Mouse (Mus musculus): Measurements from ENCODE around the gene Acvr1b.

The Acvr1b gene

DNA sequence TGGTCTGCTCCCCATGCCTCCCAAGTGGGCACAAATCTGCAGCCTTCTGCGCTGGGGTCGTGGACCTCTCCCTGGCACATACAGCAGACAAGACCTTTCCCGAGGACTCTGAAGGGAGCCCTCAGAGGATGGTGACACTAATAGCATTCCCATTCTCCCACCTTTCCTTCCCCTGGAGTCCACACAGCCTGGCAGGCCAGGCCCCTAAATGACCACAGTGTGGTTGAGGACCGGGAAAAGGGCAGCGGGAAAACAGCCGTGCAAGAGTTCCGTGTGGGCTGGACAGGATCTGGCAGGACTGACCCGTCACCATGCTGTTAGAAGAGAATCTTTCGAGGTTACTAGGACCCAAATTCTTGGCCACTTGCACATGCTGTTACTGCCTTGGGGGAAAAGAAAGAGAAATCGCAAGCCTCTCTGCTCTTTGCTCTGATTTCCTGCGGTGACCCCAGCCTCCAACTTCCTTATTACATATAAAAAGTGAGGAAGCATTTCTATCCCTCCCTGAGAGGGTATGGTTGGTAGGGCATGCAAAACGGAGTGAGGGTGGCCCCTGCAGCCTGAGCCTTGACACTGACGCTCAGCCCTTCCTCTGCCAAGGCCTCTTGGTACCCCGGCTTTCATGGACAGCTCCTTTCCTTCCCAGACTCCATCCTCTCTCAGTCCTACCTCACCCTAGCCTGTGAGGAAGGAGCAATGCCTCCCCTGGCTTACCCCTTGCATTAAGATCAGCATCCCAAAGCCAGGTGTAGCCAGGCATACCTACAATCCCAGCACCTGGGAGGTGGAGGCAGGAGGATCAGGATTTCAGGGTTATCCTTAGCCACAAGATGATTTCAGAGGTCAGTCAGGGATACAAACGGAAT is 27.5 kb upstream of the Acvr1b start:
- no peak for DNase-seq (ENCODE audit: extremely low read depth, low read depth, low spot score)

DNA sequence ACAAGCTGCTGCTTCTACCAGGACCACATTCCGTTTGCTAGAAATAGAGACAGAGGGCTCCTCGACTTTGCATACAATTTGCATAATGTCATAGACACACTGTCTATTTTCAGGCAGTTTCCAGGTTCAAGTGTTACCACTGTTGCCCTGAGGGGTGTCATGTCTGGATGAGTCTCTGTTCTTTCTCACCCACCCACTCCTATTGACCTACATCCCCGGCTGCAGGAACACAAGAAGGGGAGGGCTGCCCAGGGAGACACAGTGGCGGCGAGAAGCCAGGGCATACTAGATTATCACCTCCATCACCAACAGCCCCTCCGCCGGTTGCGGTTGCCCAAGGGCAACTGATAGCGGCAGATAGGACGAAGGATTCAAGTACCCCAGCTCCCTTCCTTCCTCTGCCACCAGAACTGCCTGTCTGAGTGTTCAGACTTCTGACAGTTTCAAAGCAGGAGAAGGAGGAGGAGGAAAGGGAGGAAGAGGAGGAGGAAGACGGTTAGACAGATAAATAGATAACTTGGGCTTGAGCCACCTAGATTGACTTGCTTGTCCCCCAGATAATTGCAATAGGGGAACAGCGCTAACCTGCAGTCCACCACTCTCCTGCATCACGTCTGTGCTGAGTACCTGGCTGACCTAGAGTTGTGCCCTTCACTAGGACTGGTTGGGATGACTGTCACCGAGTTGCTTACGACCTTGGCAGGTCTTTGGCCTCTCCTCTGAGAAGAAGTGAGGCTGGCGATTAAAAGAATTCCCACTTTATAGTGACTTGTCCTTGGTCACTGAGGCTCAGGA is 26.6 kb upstream of the Acvr1b start:
- DNase-seq (ENCODE audit: extremely low read depth, low read depth, low spot score): no peak

DNA sequence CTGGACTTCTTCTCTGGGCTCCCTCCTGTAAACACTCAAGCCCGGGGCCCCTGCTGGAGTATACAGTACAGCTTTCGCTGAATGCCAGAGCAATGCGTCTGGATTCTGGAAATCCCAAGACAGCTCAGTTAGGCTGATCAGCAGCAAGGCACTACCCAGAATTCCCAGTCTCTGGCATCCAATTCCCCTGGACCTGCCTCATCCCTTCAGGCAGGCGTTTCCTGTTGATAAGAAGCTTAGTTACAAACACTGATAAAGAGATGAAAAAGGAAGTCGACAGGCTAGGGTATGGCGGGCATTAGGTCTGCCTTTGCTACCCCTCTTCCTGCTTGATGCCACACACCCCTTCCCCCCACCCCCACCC is 26.0 kb upstream of the Acvr1b start:
- DNase-seq (ENCODE audit: extremely low read depth, low read depth, low spot score): no peak

DNA sequence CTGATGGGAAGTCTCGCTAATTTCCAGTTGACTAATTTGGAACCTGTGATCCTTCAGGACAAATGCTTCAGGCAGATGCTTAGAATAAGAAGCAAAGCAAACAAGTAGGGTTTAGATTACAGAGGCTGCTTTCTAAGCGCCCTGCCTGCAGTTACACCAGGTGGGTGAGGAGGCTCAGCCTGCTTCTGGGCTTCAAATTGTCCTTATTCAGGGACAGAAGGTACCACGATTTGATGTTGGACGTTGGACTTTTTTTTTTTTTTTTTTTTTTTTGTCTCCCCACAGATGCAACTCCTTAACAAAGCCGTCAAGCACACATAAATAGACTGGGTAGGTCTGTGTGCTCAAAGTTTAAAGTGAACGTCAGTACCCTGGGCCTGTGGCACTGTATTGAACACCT is 25.3 kb upstream of the Acvr1b start:
- no peak for DNase-seq (ENCODE audit: extremely low read depth, low read depth, low spot score)

DNA sequence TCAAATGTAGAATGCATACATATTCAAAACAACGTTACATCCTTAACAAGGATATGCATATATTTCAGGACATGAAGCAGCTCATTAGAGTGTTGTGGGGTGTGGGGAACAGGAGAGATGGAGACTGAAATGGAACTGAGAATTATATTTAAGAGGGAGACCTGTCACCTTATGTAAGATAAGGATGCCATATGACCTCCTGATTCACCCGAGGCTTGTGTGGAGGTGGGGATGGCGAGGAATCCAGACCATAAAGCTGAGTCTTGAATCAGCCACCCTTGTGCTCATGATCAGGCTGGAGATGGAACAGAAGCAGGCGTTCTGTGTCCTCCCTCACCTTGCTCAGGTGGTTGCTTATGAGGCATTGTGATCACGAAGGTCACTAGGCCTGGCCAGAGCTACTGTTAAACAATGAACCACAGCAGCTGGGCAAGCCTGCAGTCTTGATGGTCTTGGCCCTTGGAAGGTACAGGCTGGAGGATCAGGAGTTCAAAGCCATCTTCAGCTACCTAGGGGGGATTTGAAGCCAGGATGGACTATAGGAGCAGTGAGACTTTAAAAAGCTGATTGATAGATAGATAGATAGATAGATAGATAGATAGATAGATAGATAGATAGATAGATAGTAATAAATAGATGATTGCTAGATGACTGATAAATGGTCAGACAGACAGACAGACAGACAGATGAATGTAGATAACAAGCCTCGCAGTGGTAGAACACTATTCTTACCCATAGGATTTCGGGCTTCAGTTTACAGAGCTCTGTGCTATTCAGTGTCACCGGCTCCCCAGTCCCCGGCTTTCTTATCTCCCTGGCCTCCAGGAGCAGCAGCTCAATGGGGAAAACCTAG is 22.2 kb upstream of the Acvr1b start:
- DNase-seq (ENCODE audit: extremely low read depth, low read depth, low spot score): no peak

DNA sequence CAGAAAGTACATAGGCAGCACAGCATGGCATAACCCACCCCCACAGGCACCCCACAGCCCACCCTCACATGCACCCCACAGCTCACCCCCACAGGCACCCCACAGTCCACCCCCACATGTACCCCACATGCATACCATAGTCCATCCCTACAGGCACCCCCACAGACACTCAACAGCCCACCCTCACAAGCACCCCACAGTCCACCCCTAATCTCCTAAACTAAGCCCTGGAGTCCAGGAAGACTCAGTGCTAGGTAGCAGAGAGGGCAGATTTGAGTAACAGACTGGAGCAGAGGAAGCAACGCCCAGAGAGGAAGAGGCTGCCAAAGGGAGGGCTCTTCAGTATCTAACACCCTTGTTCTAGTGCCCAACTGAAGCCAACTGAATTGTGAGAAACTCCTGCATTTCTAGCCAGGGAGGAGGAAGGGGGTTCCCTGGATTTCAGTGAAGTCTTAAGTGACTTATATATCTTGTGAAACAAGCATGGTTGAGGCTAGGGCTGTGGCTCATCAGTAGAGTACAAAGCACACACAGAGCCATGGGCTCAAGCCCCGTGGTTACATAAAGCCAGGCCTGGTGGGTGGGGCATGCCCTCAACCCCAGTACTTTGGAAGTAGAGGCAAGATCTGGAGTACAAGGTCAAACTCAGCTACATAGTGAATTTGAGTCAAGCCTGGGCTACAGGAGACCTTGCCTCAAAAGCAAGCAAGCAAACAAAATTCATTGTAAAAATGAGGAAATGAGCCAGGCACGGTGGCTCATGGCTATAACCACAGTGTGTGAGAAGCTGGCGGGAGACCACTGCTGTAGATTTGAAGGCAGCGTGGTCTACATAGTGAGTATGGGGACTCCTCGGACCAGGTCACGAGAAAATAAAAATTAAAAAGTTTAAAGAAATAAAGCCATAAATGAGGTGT is 18.9 kb upstream of the Acvr1b start:
- no peak for DNase-seq (ENCODE audit: extremely low read depth, low read depth, low spot score)

DNA sequence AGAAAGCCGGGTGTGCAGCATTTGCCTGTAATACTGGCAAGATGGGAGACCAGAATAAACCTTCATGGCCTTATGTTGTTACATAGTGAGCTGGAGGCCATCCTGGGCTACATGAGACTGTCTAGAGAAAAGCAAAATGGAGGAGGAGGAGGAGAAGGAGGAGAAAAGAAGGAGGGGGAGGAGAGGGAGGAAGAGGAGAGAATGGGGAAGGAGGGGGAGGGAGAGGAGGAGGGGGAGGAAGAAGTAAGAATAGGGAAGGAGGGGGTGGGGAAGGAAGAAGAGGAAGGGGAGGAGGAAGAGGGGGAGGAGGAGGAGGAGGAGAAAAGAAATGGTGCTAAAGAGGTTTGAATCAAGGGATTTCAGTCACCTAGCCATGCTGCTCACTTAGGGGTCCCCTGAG is 13.7 kb upstream of the Acvr1b start:
- no peak for DNase-seq (ENCODE audit: extremely low read depth, low read depth, low spot score)

DNA sequence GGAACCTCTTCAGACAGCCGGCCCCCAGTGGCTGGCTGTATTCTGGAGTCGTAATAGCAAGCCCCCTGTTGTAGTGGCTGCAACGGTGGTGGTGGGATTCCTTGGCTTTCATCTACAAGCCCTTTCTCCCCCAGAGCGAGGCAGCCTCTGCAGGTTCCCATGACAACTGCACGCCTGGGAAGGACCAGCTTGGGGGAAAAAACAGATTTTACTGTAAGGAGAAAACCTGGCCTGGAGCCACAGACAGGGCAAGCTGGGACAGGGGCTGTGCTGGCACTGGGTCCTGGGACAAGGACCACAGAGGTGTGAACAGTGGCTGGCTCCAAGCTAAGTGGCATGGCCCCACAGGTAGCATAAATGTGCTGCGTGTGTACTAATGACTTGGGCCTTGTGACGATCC is 13.3 kb upstream of the Acvr1b start:
- DNase-seq (ENCODE audit: extremely low read depth, low read depth, low spot score): no peak

DNA sequence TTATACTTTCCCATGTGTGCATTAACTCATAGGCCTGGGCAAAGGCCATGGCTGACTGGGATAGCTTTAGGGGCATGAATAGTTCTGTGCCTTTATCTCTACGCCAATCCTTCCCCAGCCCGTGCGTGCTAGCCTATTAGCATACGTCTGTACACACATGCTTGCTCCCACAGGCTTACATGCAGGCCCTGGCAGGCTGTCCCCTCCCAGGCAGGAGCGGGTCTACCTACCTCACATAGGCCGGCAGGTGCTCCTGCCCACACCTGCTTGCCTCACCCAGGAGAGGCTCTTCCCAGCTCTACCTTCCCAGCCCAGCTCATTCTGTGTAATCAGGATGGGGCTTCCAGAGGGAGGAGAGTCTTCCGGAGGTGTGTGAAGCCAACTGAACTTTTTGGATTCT is 12.3 kb upstream of the Acvr1b start:
- no peak for DNase-seq (ENCODE audit: extremely low read depth, low read depth, low spot score)

DNA sequence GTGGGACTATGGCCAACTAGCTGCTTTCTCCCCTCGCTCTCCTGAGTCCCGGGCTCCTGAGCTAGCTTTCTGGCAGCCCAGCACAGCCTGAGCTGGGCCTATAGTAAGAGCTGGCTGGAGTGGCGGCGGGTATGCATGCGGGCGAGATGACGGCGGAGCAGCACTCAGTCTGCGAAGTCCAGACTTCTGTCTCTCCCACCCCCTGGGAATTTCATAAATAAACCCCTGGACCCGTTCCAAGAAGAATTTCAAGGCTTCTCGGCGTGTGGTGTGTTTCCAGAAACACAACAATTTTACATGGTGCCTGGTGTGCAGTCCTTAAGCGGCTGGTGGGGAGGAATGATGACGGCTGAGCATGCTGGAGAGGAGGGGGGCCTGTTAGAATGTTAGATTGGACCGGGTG is 10.8 kb upstream of the Acvr1b start:
- no peak for DNase-seq (ENCODE audit: extremely low read depth, low read depth, low spot score)

DNA sequence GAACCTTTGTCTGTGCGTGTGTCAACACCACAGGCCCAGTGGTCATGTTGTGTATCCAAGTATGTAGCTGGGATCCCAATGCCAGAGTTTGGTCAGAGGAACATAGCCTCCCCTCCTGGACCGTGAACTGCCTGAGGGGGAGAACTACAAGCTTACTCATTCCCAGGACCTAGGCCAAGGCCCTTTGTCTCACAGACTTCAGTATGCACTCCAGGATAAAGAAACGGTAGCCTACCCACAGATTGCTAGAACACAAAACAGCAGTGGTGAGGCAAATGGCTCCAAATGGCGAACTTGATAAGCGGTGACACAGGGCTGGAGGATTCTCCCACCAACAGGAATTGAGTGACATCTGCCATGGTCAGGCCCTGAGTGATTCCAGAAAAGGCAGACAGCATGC is 10.0 kb upstream of the Acvr1b start:
- no peak for DNase-seq (ENCODE audit: extremely low read depth, low read depth, low spot score)

DNA sequence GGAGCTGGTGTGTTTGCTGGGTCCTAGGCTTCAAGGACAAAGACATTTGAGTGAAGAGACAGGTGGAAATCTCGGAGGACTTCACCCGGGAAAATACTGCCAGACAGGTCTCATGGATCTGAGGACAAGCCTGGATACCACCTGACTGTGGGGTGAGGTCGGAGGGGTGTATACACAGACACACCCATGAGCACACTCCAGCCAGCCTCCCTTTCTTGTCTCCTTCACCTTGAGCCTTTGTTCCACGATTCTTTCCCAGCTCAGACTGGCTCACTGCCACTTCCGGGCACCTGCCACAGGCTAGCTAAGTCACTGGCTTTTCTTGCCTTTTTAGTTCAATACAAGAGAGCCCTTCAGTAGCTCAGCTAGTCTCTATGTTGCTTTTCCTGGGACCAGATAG is 9.6 kb upstream of the Acvr1b start:
- no peak for DNase-seq (ENCODE audit: extremely low read depth, low read depth, low spot score)

DNA sequence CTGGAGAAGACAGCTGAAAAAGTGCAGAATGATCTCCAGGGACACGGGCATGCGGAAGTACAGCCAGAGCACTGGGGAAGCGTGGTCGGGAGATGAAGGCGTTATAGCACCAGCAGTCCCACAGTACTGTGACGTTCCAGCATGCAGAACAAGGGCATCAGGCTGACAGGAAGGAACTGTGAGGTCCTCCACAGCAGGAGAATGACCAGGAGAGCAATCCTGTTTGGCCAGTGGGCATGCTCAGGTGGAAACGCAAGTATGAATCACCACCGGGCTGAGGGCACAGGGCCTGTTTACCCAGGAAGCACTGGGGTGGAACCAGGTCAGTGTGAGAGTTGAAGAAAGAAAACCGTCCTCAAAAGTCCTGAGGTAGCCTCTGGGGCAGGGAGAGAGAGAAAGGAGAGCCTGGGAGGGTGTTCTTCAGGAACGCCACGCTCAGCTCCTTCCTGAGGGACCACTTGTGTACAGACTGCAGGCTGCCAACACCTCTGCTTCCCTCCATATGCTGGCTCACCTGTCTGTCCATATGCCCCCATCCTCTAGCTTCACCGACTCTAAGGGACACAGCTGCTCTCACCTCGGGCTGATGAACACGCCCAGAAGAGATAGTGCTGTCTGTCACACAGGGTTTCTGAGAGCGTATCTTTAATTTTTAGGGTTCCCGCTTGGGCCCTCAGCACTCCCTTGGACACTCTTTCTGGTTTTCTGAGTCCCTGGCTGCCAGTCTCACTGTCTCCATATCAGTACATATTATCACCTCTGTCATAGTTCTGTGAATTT is 8.0 kb upstream of the Acvr1b start:
- DNase-seq (ENCODE audit: extremely low read depth, low read depth, low spot score): no peak

DNA sequence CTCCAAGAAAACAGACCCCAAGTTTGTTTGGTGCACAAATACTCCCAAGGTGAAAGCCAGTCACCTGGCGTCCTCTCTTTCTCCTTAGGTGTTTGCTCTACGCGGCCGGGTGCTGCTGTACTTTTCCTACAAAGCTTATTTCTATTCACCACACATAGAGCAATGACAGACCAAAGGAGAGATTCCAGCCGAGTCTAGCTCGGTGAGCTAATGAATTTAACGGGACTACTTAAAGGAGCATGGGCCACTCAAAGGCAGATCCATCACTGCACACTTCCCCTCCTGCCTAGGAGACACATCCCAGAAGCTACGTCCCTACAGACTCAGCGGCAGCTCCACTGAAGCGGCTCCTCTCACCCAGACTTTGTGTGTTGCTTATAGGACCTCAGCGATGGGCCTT is 6.3 kb upstream of the Acvr1b start:
- DNase-seq (ENCODE audit: extremely low read depth, low read depth, low spot score): no peak

DNA sequence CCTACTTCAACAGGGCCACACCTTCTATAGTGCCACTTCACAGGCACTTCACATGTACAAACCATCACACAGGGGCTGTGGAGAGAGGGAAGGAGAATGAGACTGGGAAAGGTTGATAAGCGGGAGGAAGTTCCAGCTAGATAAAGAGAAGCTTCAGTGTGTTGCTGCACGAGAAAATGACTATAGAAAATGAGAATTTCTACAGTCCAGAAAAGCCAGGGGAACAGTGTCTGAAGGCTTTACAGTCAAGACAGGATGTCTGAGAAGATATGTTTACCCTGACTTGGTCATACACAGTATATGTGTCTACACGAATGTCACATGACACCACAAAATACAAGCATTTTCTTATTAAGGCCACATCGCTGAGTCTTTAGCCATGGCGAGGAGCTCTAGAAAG is 4.0 kb upstream of the Acvr1b start:
- DNase-seq (ENCODE audit: extremely low read depth, low read depth, low spot score): no peak

DNA sequence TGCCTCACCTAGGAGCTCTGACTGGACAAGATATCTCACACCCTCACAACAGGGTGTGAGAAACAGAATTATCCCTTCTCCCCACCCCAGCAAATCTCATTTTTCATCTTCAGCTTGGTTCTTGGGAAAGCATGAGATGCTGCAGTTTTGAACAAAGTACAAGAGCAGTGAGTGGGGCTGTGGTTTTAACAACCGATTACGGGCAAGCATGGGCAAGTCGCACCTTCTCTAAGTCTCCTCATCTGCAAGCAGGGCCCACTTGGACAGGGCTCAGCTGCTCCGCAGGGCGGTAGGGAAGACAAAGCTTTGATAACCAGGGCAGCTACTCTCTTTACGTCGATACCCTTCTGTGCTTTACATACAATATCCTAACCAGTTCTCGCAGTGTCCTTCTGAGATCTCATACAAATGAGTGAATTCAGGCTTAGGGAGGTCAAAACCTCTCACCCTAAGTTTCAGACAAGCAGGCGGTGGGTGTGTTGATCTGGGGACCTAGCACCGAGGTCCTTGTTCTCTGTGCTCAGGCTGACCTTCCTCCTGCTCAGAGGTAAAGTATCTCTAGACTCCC is 3.4 kb upstream of the Acvr1b start:
- DNase-seq (ENCODE audit: extremely low read depth, low read depth, low spot score): no peak

DNA sequence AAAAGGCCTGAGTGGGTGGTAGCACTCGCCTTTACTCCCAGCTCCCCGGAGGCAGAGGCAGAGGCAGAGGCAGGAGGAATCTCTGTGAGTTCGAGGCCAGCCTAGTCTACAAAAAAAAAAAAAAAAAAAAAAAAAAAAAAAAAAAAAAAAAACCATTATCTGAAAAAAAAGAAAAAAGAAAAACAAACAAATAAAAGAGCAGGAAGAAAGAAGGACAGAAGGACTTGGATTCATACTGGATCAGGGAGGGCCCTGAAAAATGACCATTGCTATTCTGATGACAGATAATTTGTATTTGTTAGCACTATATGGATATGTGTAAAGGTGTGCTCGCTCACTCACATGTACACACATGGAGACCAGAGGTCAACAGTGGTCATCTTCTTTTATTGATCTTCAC is 2.6 kb upstream of the Acvr1b start:
- DNase-seq (ENCODE audit: extremely low read depth, low read depth, low spot score): no peak

DNA sequence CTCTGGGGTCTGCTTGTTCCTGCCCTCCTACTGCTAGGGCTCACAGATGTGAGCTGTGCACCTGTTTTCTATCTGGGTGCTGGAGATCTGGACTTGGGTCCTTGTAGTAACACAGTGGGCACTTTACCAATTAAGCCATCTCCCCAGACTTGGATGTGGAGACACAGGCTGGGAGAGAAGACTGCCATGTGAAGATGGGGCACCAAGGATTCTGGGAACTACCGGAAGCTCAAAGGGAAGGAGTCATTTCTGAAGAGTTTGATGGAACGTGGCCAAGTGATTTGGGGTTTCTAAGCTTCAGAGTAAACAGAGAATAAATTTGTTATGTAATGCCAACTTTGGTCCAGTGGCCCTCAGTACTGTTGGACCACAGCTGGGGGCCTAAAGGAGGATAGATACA is 1.9 kb upstream of the Acvr1b start:
- DNase-seq (ENCODE audit: extremely low read depth, low read depth, low spot score): no peak
